Mouse (Mus musculus): ENCODE measurements around the gene Gm34653. TPM values are rescaled to one million over a fixed set of nuclear protein-coding genes. Genes with fewer than 3 reads are reported as not detected.

The Gm34653 gene
- polyA plus RNA-seq (2021; fragmentation: Nextera tagmentation), result not detected in 2 replicates
- long read RNA-seq, experiment 1, result 0 reads
- long read RNA-seq, experiment 2, partial matches to known transcripts, result 1 of 1 reads
- long read RNA-seq, experiment 2, other reads (novel, unspliced or antisense), result 0 of 1 reads

DNA sequence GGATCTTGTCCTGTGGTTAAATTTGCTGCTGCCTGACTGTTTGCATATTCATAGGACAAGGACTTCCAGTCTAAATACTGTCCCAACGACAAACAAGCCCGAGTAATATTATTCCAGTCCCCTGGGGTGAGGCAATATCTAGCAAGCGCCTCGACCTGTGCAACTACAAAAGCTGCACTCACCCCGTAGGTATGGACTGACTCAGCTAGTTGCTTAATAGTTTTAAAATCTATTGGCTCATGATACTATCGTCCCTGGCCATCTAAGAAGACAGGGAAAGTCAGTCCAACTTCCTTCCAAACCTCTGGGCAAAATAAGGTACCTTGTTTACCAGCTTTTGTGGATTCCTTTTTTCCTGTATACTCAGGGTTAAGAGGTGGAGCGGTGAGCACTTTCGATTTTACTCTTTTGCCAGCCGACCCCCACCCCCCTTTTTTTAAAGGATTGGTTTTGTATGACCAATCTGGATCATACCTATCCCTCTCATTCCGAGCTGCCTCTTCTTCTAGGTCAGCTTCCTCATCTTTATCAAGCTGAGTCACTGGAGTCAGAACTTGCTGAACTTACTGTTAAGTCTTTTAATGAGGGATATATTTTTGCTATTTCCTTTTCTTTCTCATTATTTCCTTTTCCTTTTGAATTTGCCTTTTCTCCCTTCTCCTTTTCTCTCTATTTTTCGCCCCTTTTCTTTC, at the start of gene Gm34653:
Gene Gm34653 (plus strand): TSS at position 242 of the 692 bp plus-strand sequence.

DNA sequence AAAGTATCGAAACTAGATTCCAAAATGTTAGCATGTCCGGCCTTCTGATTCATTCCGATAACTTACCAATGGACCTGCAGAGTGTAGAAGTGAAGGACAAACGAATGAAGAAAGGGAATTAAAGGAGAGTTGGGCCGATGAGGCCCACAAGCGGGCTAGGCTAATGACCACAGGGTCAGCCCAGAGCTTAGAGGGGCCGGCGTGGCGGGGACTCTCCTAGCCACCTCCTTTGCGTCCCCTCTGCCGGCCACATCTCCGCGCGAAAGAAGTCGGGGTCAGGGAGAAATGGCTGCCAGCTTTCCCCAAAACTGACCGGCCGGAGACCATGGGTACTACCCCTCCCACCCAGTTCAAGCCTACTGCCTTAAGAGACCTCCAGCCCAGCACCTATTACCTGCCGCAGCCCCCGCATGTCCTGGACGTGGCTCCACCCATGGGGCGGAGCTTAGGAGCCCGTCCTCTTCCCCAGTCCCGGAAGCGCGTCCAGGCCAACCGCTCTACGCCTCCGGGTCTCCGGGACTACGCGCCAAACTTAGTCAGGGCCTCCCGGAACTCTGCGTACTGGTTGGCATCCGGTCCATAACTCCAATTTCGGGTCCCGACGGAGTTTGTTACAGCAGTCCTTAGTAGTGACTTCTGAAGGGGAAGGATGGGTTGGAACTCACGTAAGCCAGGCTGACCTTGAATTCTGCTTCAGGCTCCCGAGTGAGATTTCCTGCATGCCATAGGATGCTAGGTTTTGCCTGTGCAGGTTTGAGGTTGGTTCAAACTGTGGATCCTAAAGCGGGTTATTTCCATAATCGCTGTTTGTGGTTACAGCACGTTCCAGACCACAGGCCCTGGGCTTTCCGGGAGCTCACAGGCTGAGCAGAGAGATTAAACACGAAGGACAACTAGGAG, 33.2 kb upstream of the Gm34653 start, which contains the start of gene Rabepk:
Gene Rabepk (minus strand): TSS at position 556 of the 900 bp plus-strand sequence.

DNA sequence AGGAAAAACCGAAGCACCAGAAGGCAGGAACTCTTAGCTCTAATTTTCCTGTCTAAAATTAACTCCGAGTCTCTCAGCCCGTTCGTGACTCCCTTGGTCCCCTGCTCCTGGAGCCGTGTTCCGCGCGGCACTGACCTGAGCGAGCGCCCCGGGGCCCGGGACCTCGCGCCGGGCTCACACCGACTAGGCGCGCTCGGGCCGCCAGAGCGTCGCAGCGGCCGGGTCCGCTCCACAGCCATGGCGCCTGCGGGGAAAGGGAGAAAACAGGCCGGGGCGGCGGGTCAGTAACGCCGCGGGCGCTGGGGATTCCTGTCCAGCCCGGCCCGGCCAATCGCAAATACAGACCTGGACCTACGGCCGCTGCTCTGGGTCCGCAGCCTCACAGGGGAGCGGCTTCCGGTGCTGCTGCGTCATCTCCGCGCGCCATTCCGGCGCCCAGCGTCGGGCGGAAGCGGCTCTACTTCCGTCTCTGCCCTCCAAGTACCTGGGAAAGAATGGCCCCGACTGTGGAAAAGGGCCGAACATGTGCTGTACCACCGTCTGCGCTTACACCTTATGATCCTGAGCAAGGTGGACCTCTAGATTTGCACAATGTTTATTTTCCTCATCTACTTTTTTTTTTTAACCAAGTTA, 6.9 kb upstream of the Gm34653 start, which contains the start of gene Fbxw2:
Gene Fbxw2 (minus strand): TSS at position 485 of the 633 bp plus-strand sequence.

DNA sequence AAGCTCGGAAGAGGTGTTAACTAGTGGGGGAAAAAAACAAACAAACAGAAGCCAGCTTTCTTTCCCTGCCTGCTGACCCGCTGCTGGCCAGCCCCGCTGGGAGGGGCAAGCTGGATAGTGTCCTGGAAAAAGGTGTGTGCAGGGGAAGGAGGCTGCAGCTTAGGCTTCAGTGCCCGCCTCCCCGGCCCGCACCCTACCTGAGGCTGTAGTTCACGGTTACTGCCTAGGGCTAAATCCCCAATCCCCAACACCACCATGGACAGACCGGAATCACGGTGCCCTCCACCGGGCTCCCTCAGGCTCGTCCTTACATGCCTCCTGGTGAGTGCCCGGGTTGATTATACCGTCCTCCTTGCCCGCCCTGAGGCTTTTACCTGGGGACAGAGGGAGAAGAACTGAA, 41.5 kb downstream of the Gm34653 start, which contains the start of gene Cutal:
Gene Cutal (plus strand): TSS at position 126 of the 400 bp plus-strand sequence.

DNA sequence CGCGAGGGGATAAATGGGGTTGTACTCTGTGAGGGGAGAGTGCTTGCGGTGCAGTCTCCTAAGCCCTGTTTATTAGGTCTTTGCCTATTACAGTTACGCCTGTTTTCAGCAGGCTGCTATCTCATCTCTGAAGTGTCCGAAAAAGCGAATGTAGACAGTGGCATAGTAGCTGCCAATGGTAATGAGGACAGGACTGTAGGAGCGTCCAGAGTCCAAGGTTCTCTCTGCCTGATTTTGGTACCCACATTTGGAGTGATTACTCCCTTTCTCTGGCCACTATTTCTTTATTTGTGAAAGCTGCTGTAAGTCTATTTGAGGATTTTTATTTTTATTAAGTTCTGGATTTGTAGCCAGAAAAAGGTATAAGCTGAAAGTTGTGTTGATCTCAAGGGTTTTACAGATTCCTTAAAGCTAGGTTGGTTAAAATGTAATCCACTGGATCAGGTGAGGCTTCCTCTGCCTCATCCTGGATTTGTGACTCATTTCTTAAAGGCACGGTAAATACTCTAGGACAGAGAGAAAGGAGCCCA, 42.1 kb downstream of the Gm34653 start, which contains the start of gene Psmd5:
Gene Psmd5 (minus strand): TSS at position 153 of the 530 bp plus-strand sequence.

Other genes with a start within 250 kb of the Gm34653 start
- gene Gapvd1, start 77.8 kb upstream of the Gm34653 start, polyA plus RNA-seq (2021; fragmentation: Nextera tagmentation), result 27.8 and 29.4 TPM in 2 replicates
- gene Hspa5, start 61.0 kb upstream of the Gm34653 start, polyA plus RNA-seq (2021; fragmentation: Nextera tagmentation), result 244 and 336 TPM in 2 replicates
- 49.7 and 55.2 TPM in 2 replicates for gene Rabepk, start 33.1 kb upstream of the Gm34653 start, polyA plus RNA-seq (2021; fragmentation: Nextera tagmentation)
- gene Fbxw2, start 6.7 kb upstream of the Gm34653 start, polyA plus RNA-seq (2021; fragmentation: Nextera tagmentation), result 66.3 and 66.6 TPM in 2 replicates
- 0.50 and 1.3 TPM in 2 replicates for gene Cutal, start 41.4 kb downstream of the Gm34653 start, polyA plus RNA-seq (2021; fragmentation: Nextera tagmentation)
- gene Psmd5, start 42.0 kb downstream of the Gm34653 start, polyA plus RNA-seq (2021; fragmentation: Nextera tagmentation), result 32.7 and 34.3 TPM in 2 replicates
- 0.14 and 0.24 TPM in 2 replicates for gene Phf19, start 81.0 kb downstream of the Gm34653 start, polyA plus RNA-seq (2021; fragmentation: Nextera tagmentation)
- gene Traf1, start 128.8 kb downstream of the Gm34653 start, polyA plus RNA-seq (2021; fragmentation: Nextera tagmentation), result 0.98 and 1.7 TPM in 2 replicates
- gene Hc, start 228.4 kb downstream of the Gm34653 start, polyA plus RNA-seq (2021; fragmentation: Nextera tagmentation), result 0.16 and 0.65 TPM in 2 replicates